Mouse (Mus musculus) left cerebral cortex, postnatal 36 days (tissue): ENCODE data around the gene Rhou. TPM values are rescaled to one million over a fixed set of nuclear protein-coding genes. Genes with fewer than 3 reads are reported as not detected.

ENCODE experiments used
- DNase-seq, 2 experiments: peaks; one replicate each; pipeline ENCODE4 v3.0.0; 2021 to 2022; ENCODE audit warnings: low spot score in 2 of 2, mixed read lengths in 1 of 2
- intact Hi-C: fragments of 180-260 bp; cut with DNase I; formaldehyde crosslinking; loops from one replicate; pipeline ENCODE4 v1.15.1; 2025
- total RNA-seq, 2 experiments: library from RNA; stranded (reverse); gene quantifications; 2 replicates each; pipeline ENCODE4 v1.2.3; 2021

The Rhou gene
- total RNA-seq, 2 experiments from 2014 or later, result 41.6 to 49.0 TPM

GRCm38 (mm10) chr8:123683321-123683720 lies 29.6 kb downstream of the Rhou start:
- intact Hi-C loops, result no loop called here
- no peak for DNase-seq

- no peak for DNase-seq
- intact Hi-C loops, result no loop called here
Observed at GRCm38 (mm10) chr8:123684806-123685205, 31.1 kb downstream of the Rhou start.

- intact Hi-C loops, result no loop called here
- no peak for DNase-seq
Observed at GRCm38 (mm10) chr8:123685477-123685876, 31.7 kb downstream of the Rhou start.

- no peak for DNase-seq
- intact Hi-C loops, result no loop called here
Observed at GRCm38 (mm10) chr8:123687826-123688225, 34.1 kb downstream of the Rhou start.

GRCm38 (mm10) chr8:123692165-123692962 lies 38.6 kb downstream of the Rhou start:
- intact Hi-C loops, result no loop called here
- DNase-seq, result no peak

- intact Hi-C loops, result no loop called here
- DNase-seq, result no peak
Observed at GRCm38 (mm10) chr8:123696167-123696566, 42.4 kb downstream of the Rhou start.

GRCm38 (mm10) chr8:123697329-123697728 lies 43.6 kb downstream of the Rhou start:
- DNase-seq, result no peak
- intact Hi-C loops, result no loop called here

GRCm38 (mm10) chr8:123700399-123701070 lies 46.8 kb downstream of the Rhou start:
- no peak for DNase-seq
- intact Hi-C loops, result no loop called here

GRCm38 (mm10) chr8:123701952-123702587 lies 48.3 kb downstream of the Rhou start:
- intact Hi-C loops, result no loop called here
- DNase-seq, result peak in 1 of 2 experiments; percentile 40

GRCm38 (mm10) chr8:123705376-123705775 lies 51.6 kb downstream of the Rhou start:
- no peak for DNase-seq
- intact Hi-C loops, result loop anchor here (5.0 kb wide), 1 partner anchor 48 kb away; no protein-coding TSS in a partner anchor

GRCm38 (mm10) chr8:123707137-123707536 lies 53.4 kb downstream of the Rhou start:
- peak; percentile 58 to 60 for DNase-seq
- intact Hi-C loops, result loop anchor here (5.0 kb wide), 1 partner anchor 50 kb away; no protein-coding TSS in a partner anchor

- DNase-seq, result no peak
- intact Hi-C loops, result loop anchor here (5.0 kb wide), 1 partner anchor 51 kb away; no protein-coding TSS in a partner anchor
Observed at GRCm38 (mm10) chr8:123708729-123709128, 55.0 kb downstream of the Rhou start.

GRCm38 (mm10) chr8:123710335-123710734 lies 56.6 kb downstream of the Rhou start:
- no peak for DNase-seq
- intact Hi-C loops, result no loop called here

Other genes starting within 250 kb of the Rhou start
- gene Mc1r, start 246.8 kb upstream of the Rhou start, total RNA-seq, result under 1 TPM in 1 of 2 experiments, not detected in 1; 0.14 TPM
- gene Tubb3, start 242.5 kb upstream of the Rhou start, total RNA-seq, result 100 to 1,000 TPM; 399 to 458 TPM
- 10 to 100 TPM; 62.0 to 64.3 TPM for gene Def8, start 230.4 kb upstream of the Rhou start, total RNA-seq
- gene Afg3l1, start 176.0 kb upstream of the Rhou start, total RNA-seq, result 10 to 100 TPM; 29.5 to 40.5 TPM
- 10 to 100 TPM; 15.6 to 17.5 TPM for gene Dbndd1, start 138.5 kb upstream of the Rhou start, total RNA-seq
- gene Gas8, start 135.1 kb upstream of the Rhou start, total RNA-seq, result 10 to 100 TPM; 23.4 to 34.5 TPM
- 10 to 100 TPM; 41.0 to 45.8 TPM for gene Rab4a, start 152.1 kb downstream of the Rhou start, total RNA-seq
- 10 to 100 TPM; 70.7 to 82.7 TPM for gene Ccsap, start 206.3 kb downstream of the Rhou start, total RNA-seq
- 10 to 100 TPM in 1 of 2 experiments, 1 to 10 TPM in 1; 9.7 to 13.4 TPM for gene Acta1, start 240.8 kb downstream of the Rhou start, total RNA-seq